Mouse (Mus musculus) myocyte (in vitro differentiated cells): ENCODE measurements at regions not wholly inside any gene's neighbourhood (a gene's known extent, or its start where the extent isn't known, plus 50 kb on each side); places are given as distances from the start of the nearest gene placed in this dataset.

ENCODE experiments used
- CEBPB ChIP-seq: IDR thresholded peaks from 2 replicates; pipeline ENCODE4 v1.6.1; 2011; ENCODE audit warnings: mild to moderate bottlenecking, moderate library complexity; ENCODE audit not compliant: poor library complexity, insufficient read depth, severe bottlenecking
- MYOG ChIP-seq, 3 experiments: IDR thresholded peaks; one replicate each; pipeline ENCODE4 v1.6.1; 2011; ENCODE audit warnings: control low read depth in 2 of 3, low read depth in 2 of 3, mild to moderate bottlenecking in 2 of 3; ENCODE audit not compliant: insufficient read length in 2 of 3, control insufficient read depth in 1 of 3, insufficient read depth in 1 of 3
- POLR2A ChIP-seq: IDR thresholded peaks from one replicate; pipeline ENCODE4 v1.6.1; 2011; ENCODE audit warnings: low read depth, mild to moderate bottlenecking, control low read depth, moderate library complexity; ENCODE audit not compliant: insufficient read length
- POLR2AphosphoS2 ChIP-seq: IDR thresholded peaks from one replicate; pipeline ENCODE4 v1.6.1; 2011; ENCODE audit warnings: low read depth, control low read depth; ENCODE audit not compliant: insufficient read length
- TCF12 ChIP-seq: IDR thresholded peaks from one replicate; pipeline ENCODE4 v1.6.1; 2011; ENCODE audit warnings: mild to moderate bottlenecking, control low read depth; ENCODE audit not compliant: poor library complexity, insufficient read depth, severe bottlenecking
- TCF3 ChIP-seq: IDR thresholded peaks from one replicate; pipeline ENCODE4 v1.6.1; 2011; ENCODE audit warnings: low read depth, control low read depth; ENCODE audit not compliant: insufficient read length
- USF1 ChIP-seq: IDR thresholded peaks from one replicate; pipeline ENCODE4 v1.6.1; 2011; ENCODE audit warnings: low read depth, mild to moderate bottlenecking, control low read depth, moderate library complexity

DNA sequence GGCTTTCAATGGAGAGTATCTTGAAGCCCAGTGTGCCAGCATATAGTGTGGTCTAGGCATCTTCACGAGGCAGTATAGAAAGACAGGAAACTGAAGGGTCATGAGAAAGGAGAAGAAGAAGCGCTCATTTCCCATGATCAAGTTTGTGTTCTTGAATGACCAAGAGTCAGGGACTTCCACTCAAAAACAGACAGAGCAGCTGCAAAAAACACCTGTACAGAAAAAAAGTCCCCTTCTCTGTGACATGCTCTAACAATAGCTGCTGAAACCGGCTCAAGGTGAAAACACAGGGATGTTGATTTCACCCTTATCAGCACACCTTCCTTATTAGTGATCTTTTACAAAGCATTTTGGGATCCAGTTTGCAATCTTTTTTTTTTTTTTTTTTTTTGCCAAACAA lies 90.6 kb upstream of the Fam98a start:
- TF ChIP-seq TCF3: no peak
- TF ChIP-seq USF1: no peak
- no peak for TF ChIP-seq CEBPB
- no peak for TF ChIP-seq MYOG (IDR thresholded peaks at IDR 0.05; ENCODE audit: control insufficient read depth in 1 of 3, insufficient read depth in 1 of 3, insufficient read length in 2 of 3, low read depth in 2 of 3)
- no peak for TF ChIP-seq POLR2AphosphoS2
- no peak for TF ChIP-seq TCF12
- no peak for TF ChIP-seq POLR2A
